Mouse (Mus musculus) brain, embryonic 14.5 days (tissue): ENCODE measurements around the gene 1700040F15Rik. TPM values are rescaled to one million over a fixed set of nuclear protein-coding genes. Genes with fewer than 3 reads are reported as not detected.
"Not testable (repeated sequence)": the region's sequence is repeated elsewhere in the genome, so short reads cannot be mapped to it uniquely, and the experiment has no call there.

Source experiments
- DNase-seq: peaks from one replicate; pipeline ENCODE4 v3.0.0-alpha.2; 2011; ENCODE audit warnings: low read depth
- polyA plus RNA-seq: library from polyadenylated mRNA; depleted of rRNA; stranded (reverse); fragments of >200 nt; gene quantifications from 2 replicates; pipeline ENCODE4 v1.2.3, GENCODE M21; 2012; rRNA removed

The 1700040F15Rik gene
- not detected in 2 replicates for polyA plus RNA-seq

- not testable (repeated sequence) for DNase-seq
Measured at GRCm38 (mm10) chrY:61101947-61102346, at the start of gene 1700040F15Rik. Gene 1700040F15Rik, plus strand, starts transcription at chrY:61102247.
